Mouse (Mus musculus): ENCODE results near the gene Mpi.

GRCm38 (mm10) chr9:57522114-57522860, 30.3 kb downstream of the Mpi start:
- TF ChIP-seq CTCF (IDR thresholded peaks at IDR 0.05; ENCODE audit: extremely low read depth, insufficient read depth, low read length): no peak
- TF ChIP-seq POLR2A (IDR thresholded peaks at IDR 0.05; ENCODE audit: extremely low read depth, insufficient read depth, low read length): no peak

All from cortical plate, adult 2 months (tissue).